Mouse (Mus musculus): Measurements from ENCODE around the gene Sesn1. TPM values are rescaled to one million over a fixed set of nuclear protein-coding genes. Genes with fewer than 3 reads are reported as not detected.

Gene Sesn1
- polyA plus RNA-seq, 1 experiment from 2014 or later: 33.9 TPM

GRCm38 (mm10) chr10:41826526-41827116 is 16.9 kb downstream of the Sesn1 start:
- H3K9me3 ChIP-seq (ENCODE audit: control insufficient read depth, low read length): no peaks in the 10 kb centered on the region
- no peak overlapping the region for H3K4me2 ChIP-seq (ENCODE audit: low read length)
- WGBS: 88% methylated on average over 6 of the region's 6 CpGs
- H3K9ac ChIP-seq (replicated peaks; ENCODE audit: low read length): no peak overlapping the region
- no peak overlapping the region for H3K4me3 ChIP-seq (replicated peaks; ENCODE audit: low read depth, low read length)
- H3K4me1 ChIP-seq (ENCODE audit: control insufficient read depth, insufficient read depth, low read length): no peaks in the 10 kb centered on the region
- H3K27ac ChIP-seq (replicated peaks; ENCODE audit: low read depth, low read length): no peak overlapping the region
- ATAC-seq (ENCODE audit: low FRiP score, low TSS enrichment) (no peak), DNase-seq (no peak)
- H3K36me3 ChIP-seq (ENCODE audit: control insufficient read depth, insufficient read depth, low read length): no peaks in the 10 kb centered on the region
- no peaks in the 10 kb centered on the region for H3K27me3 ChIP-seq (ENCODE audit: control insufficient read depth, insufficient read depth, low read length)

GRCm38 (mm10) chr10:41827784-41828183 is 18.0 kb downstream of the Sesn1 start:
- H3K4me2 ChIP-seq (ENCODE audit: low read length): no peak overlapping the region
- H3K4me3 ChIP-seq (replicated peaks; ENCODE audit: low read depth, low read length): no peak overlapping the region
- H3K36me3 ChIP-seq (ENCODE audit: control insufficient read depth, insufficient read depth, low read length): no peaks in the 10 kb centered on the region
- WGBS: 90% methylated on average over 4 of the region's 4 CpGs
- no peak overlapping the region for H3K9ac ChIP-seq (replicated peaks; ENCODE audit: low read length)
- ATAC-seq (ENCODE audit: low FRiP score, low TSS enrichment) (no peak), DNase-seq (no peak)
- H3K9me3 ChIP-seq (ENCODE audit: control insufficient read depth, low read length): no peaks in the 10 kb centered on the region
- no peak overlapping the region for H3K27ac ChIP-seq (replicated peaks; ENCODE audit: low read depth, low read length)
- H3K4me1 ChIP-seq (ENCODE audit: control insufficient read depth, insufficient read depth, low read length): no peaks in the 10 kb centered on the region
- no peaks in the 10 kb centered on the region for H3K27me3 ChIP-seq (ENCODE audit: control insufficient read depth, insufficient read depth, low read length)

GRCm38 (mm10) chr10:41829191-41829590 is 19.5 kb downstream of the Sesn1 start:
- H3K9ac ChIP-seq (replicated peaks; ENCODE audit: low read length): no peak overlapping the region
- no peak overlapping the region for H3K27ac ChIP-seq (replicated peaks; ENCODE audit: low read depth, low read length)
- no peaks in the 10 kb centered on the region for H3K9me3 ChIP-seq (ENCODE audit: control insufficient read depth, low read length)
- ATAC-seq (ENCODE audit: low FRiP score, low TSS enrichment) (no peak), DNase-seq (no peak)
- no peaks in the 10 kb centered on the region for H3K36me3 ChIP-seq (ENCODE audit: control insufficient read depth, insufficient read depth, low read length)
- no peak overlapping the region for H3K4me2 ChIP-seq (ENCODE audit: low read length)
- H3K27me3 ChIP-seq (ENCODE audit: control insufficient read depth, insufficient read depth, low read length): no peaks in the 10 kb centered on the region
- 79% methylated on average over 5 of the region's 5 CpGs for WGBS
- H3K4me1 ChIP-seq (ENCODE audit: control insufficient read depth, insufficient read depth, low read length): no peaks in the 10 kb centered on the region
- H3K4me3 ChIP-seq (replicated peaks; ENCODE audit: low read depth, low read length): no peak overlapping the region

GRCm38 (mm10) chr10:41829980-41830379 is 20.2 kb downstream of the Sesn1 start:
- ATAC-seq (ENCODE audit: low FRiP score, low TSS enrichment) (no peak), DNase-seq (no peak)
- 95% methylated on average over 2 of the region's 2 CpGs for WGBS
- no peak overlapping the region for H3K27ac ChIP-seq (replicated peaks; ENCODE audit: low read depth, low read length)
- H3K27me3 ChIP-seq (ENCODE audit: control insufficient read depth, insufficient read depth, low read length): no peaks in the 10 kb centered on the region
- H3K9me3 ChIP-seq (ENCODE audit: control insufficient read depth, low read length): no peaks in the 10 kb centered on the region
- H3K9ac ChIP-seq (replicated peaks; ENCODE audit: low read length): no peak overlapping the region
- H3K4me1 ChIP-seq (ENCODE audit: control insufficient read depth, insufficient read depth, low read length): no peaks in the 10 kb centered on the region
- H3K36me3 ChIP-seq (ENCODE audit: control insufficient read depth, insufficient read depth, low read length): no peaks in the 10 kb centered on the region
- H3K4me3 ChIP-seq (replicated peaks; ENCODE audit: low read depth, low read length): no peak overlapping the region
- H3K4me2 ChIP-seq (ENCODE audit: low read length): no peak overlapping the region

GRCm38 (mm10) chr10:41830445-41830844 is 20.7 kb downstream of the Sesn1 start:
- no peak overlapping the region for H3K4me3 ChIP-seq (replicated peaks; ENCODE audit: low read depth, low read length)
- no peaks in the 10 kb centered on the region for H3K36me3 ChIP-seq (ENCODE audit: control insufficient read depth, insufficient read depth, low read length)
- H3K27ac ChIP-seq (replicated peaks; ENCODE audit: low read depth, low read length): no peak overlapping the region
- no peaks in the 10 kb centered on the region for H3K27me3 ChIP-seq (ENCODE audit: control insufficient read depth, insufficient read depth, low read length)
- DNase-seq: no peak
- ATAC-seq (ENCODE audit: low FRiP score, low TSS enrichment): no peak
- H3K4me1 ChIP-seq (ENCODE audit: control insufficient read depth, insufficient read depth, low read length): no peaks in the 10 kb centered on the region
- H3K4me2 ChIP-seq (ENCODE audit: low read length): no peak overlapping the region
- WGBS: 71% methylated on average over 4 of the region's 4 CpGs
- no peaks in the 10 kb centered on the region for H3K9me3 ChIP-seq (ENCODE audit: control insufficient read depth, low read length)
- no peak overlapping the region for H3K9ac ChIP-seq (replicated peaks; ENCODE audit: low read length)

- no peaks in the 10 kb centered on the region for H3K9me3 ChIP-seq (ENCODE audit: control insufficient read depth, low read length)
- ATAC-seq (ENCODE audit: low FRiP score, low TSS enrichment): no peak
These were observed 21.3 kb downstream of the Sesn1 start for GRCm38 (mm10) chr10:41830851-41831522.

GRCm38 (mm10) chr10:41832191-41832590 is 22.5 kb downstream of the Sesn1 start:
- no peaks in the 10 kb centered on the region for H3K36me3 ChIP-seq (ENCODE audit: control insufficient read depth, insufficient read depth, low read length)
- H3K4me3 ChIP-seq (replicated peaks; ENCODE audit: low read depth, low read length): no peak overlapping the region
- DNase-seq (no peak), ATAC-seq (ENCODE audit: low FRiP score, low TSS enrichment) (no peak)
- no peaks in the 10 kb centered on the region for H3K27me3 ChIP-seq (ENCODE audit: control insufficient read depth, insufficient read depth, low read length)
- H3K4me1 ChIP-seq (ENCODE audit: control insufficient read depth, insufficient read depth, low read length): no peaks in the 10 kb centered on the region
- no peaks in the 10 kb centered on the region for H3K9me3 ChIP-seq (ENCODE audit: control insufficient read depth, low read length)
- WGBS: 77% methylated on average over 6 of the region's 6 CpGs
- no peak overlapping the region for H3K9ac ChIP-seq (replicated peaks; ENCODE audit: low read length)
- no peak overlapping the region for H3K4me2 ChIP-seq (ENCODE audit: low read length)
- no peak overlapping the region for H3K27ac ChIP-seq (replicated peaks; ENCODE audit: low read depth, low read length)

More at GRCm38 (mm10) chr10:41830851-41831522, 21.3 kb downstream of the Sesn1 start:
- Histone ChIP-seq H3K9ac (replicated peaks; ENCODE audit: low read length) (no peak overlapping the region), H3K27ac (replicated peaks; ENCODE audit: low read depth, low read length) (no peak overlapping the region), H3K4me1 (ENCODE audit: control insufficient read depth, insufficient read depth, low read length) (no peaks in the 10 kb centered on the region), H3K36me3 (ENCODE audit: control insufficient read depth, insufficient read depth, low read length) (no peaks in the 10 kb centered on the region), H3K4me3 (replicated peaks; ENCODE audit: low read depth, low read length) (no peak overlapping the region), H3K27me3 (ENCODE audit: control insufficient read depth, insufficient read depth, low read length) (no peaks in the 10 kb centered on the region), H3K4me2 (ENCODE audit: low read length) (no peak overlapping the region)
- DNase-seq: peak; percentile 88
- 58% methylated on average over 9 of the region's 9 CpGs for WGBS

- H3K36me3 ChIP-seq (ENCODE audit: control insufficient read depth, insufficient read depth, low read length): no peaks in the 10 kb centered on the region
- H3K4me1 ChIP-seq (ENCODE audit: control insufficient read depth, insufficient read depth, low read length): no peaks in the 10 kb centered on the region
- no peak overlapping the region for H3K9ac ChIP-seq (replicated peaks; ENCODE audit: low read length)
- no peaks in the 10 kb centered on the region for H3K9me3 ChIP-seq (ENCODE audit: control insufficient read depth, low read length)
- no peak for ATAC-seq (ENCODE audit: low FRiP score, low TSS enrichment)
- DNase-seq: no peak
- H3K4me2 ChIP-seq (ENCODE audit: low read length): no peak overlapping the region
- H3K27ac ChIP-seq (replicated peaks; ENCODE audit: low read depth, low read length): no peak overlapping the region
- no peaks in the 10 kb centered on the region for H3K27me3 ChIP-seq (ENCODE audit: control insufficient read depth, insufficient read depth, low read length)
- 92% methylated on average over 2 of the region's 2 CpGs for WGBS
- H3K4me3 ChIP-seq (replicated peaks; ENCODE audit: low read depth, low read length): no peak overlapping the region
These were observed 24.4 kb downstream of the Sesn1 start for GRCm38 (mm10) chr10:41834131-41834530.

- H3K4me1 ChIP-seq (ENCODE audit: control insufficient read depth, insufficient read depth, low read length): no peaks in the 10 kb centered on the region
- no peak overlapping the region for H3K9ac ChIP-seq (replicated peaks; ENCODE audit: low read length)
- H3K36me3 ChIP-seq (ENCODE audit: control insufficient read depth, insufficient read depth, low read length): no peaks in the 10 kb centered on the region
- no peak overlapping the region for H3K4me2 ChIP-seq (ENCODE audit: low read length)
- H3K4me3 ChIP-seq (replicated peaks; ENCODE audit: low read depth, low read length): no peak overlapping the region
- 80% methylated on average over 4 of the region's 4 CpGs for WGBS
- no peak for ATAC-seq (ENCODE audit: low FRiP score, low TSS enrichment)
- no peak for DNase-seq
- no peak overlapping the region for H3K27ac ChIP-seq (replicated peaks; ENCODE audit: low read depth, low read length)
- no peaks in the 10 kb centered on the region for H3K9me3 ChIP-seq (ENCODE audit: control insufficient read depth, low read length)
- H3K27me3 ChIP-seq (ENCODE audit: control insufficient read depth, insufficient read depth, low read length): no peaks in the 10 kb centered on the region
These were observed 29.2 kb downstream of the Sesn1 start for GRCm38 (mm10) chr10:41838911-41839310.

Data from midbrain, embryonic 14.5 days (tissue).